Mouse (Mus musculus) hindbrain, postnatal 0 days (tissue): ENCODE results near the gene Slc16a1. TPM values are rescaled to one million over a fixed set of nuclear protein-coding genes. Genes with fewer than 3 reads are reported as not detected.

Experiments used
- ATAC-seq: fragments of 200-750 bp; cut with Nextera tagmentation; 2 replicates; pipeline ENCODE4 v1.8.0; 2017; ENCODE audit warnings: mild to moderate bottlenecking, moderate TSS enrichment, moderate library complexity
- DNase-seq: peaks from one replicate; pipeline ENCODE4 v3.0.0-alpha.2; 2015; ENCODE audit warnings: low spot score
- H3K27ac ChIP-seq: fragments of 300-500 bp; sonication (generic); 2 replicates; pipeline ENCODE4 v1.5.1; 2014; ENCODE audit warnings: mild to moderate bottlenecking
- H3K27me3 ChIP-seq: fragments of 300-500 bp; sonication (generic); 2 replicates; pipeline ENCODE4 v1.6.1; 2014; ENCODE audit warnings: low read length, mixed read lengths; ENCODE audit not compliant: insufficient read depth
- H3K36me3 ChIP-seq: fragments of 300-500 bp; sonication (generic); 2 replicates; pipeline ENCODE4 v1.6.1; 2014; ENCODE audit warnings: low read length, mixed read lengths; ENCODE audit not compliant: insufficient read depth
- H3K4me1 ChIP-seq: fragments of 300-500 bp; sonication (generic); 2 replicates; pipeline ENCODE4 v1.6.1; 2014; ENCODE audit warnings: antibody characterized with exemption, low read length, mixed read lengths; ENCODE audit not compliant: insufficient read depth
- H3K4me2 ChIP-seq: fragments of 300-500 bp; sonication (generic); 2 replicates; pipeline ENCODE4 v1.6.1; 2014; ENCODE audit warnings: low read depth, mild to moderate bottlenecking, low read length, moderate library complexity, mixed read lengths
- H3K4me3 ChIP-seq: fragments of 300-500 bp; sonication (generic); 2 replicates; pipeline ENCODE4 v1.5.1; 2014; ENCODE audit warnings: low read length
- H3K9ac ChIP-seq: fragments of 300-500 bp; sonication (generic); replicated peaks from 2 replicates; pipeline ENCODE4 v1.6.1; 2014; ENCODE audit warnings: mild to moderate bottlenecking, low read length, moderate library complexity, mixed read lengths
- H3K9me3 ChIP-seq: fragments of 300-500 bp; sonication (generic); 2 replicates; pipeline ENCODE4 v1.6.1; 2016; ENCODE audit warnings: low read length, mixed read lengths
- CTCF ChIP-seq: IDR thresholded peaks from 2 replicates; pipeline ENCODE4 v1.5.1; 2016; ENCODE audit warnings: antibody characterized with exemption, control low read depth, low read depth
- WGBS: fragments of 180-500 bp; shearing (Covaris S2); extraction: QIAGEN DNeasy Blood & Tissue Kit; methylation state at CpG from one replicate; pipeline ENCODE4 v1.1.7; 2014; 5-methylcytosine and 5-hydroxymethylcytosine counted together
- polyA plus RNA-seq: library from polyadenylated mRNA; unstranded; fragments of >200 nt; fragmentation: Nextera tagmentation; extraction: Ambion mirVana; gene quantifications from 2 replicates; pipeline ENCODE4 v1.2.1, GENCODE M21; 2015
- total RNA-seq: library from RNA; depleted of rRNA; stranded (reverse); fragments of >200 nt; gene quantifications from 2 replicates; pipeline ENCODE4 v1.2.3, GENCODE M21; 2014

Slc16a1 gene
- total and polyA plus RNA-seq, 2 experiments from 2014 or later: 22.6 to 43.4 TPM

- no peak for TF ChIP-seq CTCF
- 61% methylated on average over 1 of the region's 1 CpGs for WGBS
- ATAC-seq: no peak
These were observed 16.6 kb upstream of the Slc16a1 start for GRCm38 (mm10) chr3:104621841-104622240.

GRCm38 (mm10) chr3:104629810-104630209 lies 8.7 kb upstream of the Slc16a1 start:
- Histone ChIP-seq H3K4me2 (no peak overlapping the region), H3K27me3 (no peaks in the 10 kb centered on the region), H3K36me3 (no peaks in the 10 kb centered on the region), H3K4me3 (no peak overlapping the region), H3K27ac (no peak overlapping the region), H3K9ac (no peak overlapping the region), H3K9me3 (no peaks in the 10 kb centered on the region), H3K4me1 (no peaks in the 10 kb centered on the region)
- 17% methylated on average over 2 of the region's 2 CpGs for WGBS
- ATAC-seq (0 out of 2 replicates have a peak, but pooled peaks have one; percentile 38), DNase-seq (peak; percentile 9)
- TF ChIP-seq CTCF: no peak

More at GRCm38 (mm10) chr3:104621841-104622240, 16.6 kb upstream of the Slc16a1 start:
- no peak overlapping the region for H3K4me3 ChIP-seq
- no peaks in the 10 kb centered on the region for H3K36me3 ChIP-seq
- H3K27ac ChIP-seq: no peak overlapping the region
- H3K27me3 ChIP-seq: no peaks in the 10 kb centered on the region
- H3K4me1 ChIP-seq: no peaks in the 10 kb centered on the region
- no peaks in the 10 kb centered on the region for H3K9me3 ChIP-seq
- DNase-seq: no peak
- no peak overlapping the region for H3K4me2 ChIP-seq
- no peak overlapping the region for H3K9ac ChIP-seq

GRCm38 (mm10) chr3:104630941-104631340 lies 7.5 kb upstream of the Slc16a1 start:
- no peak overlapping the region for H3K4me3 ChIP-seq
- no peak overlapping the region for H3K4me2 ChIP-seq
- H3K4me1 ChIP-seq: no peaks in the 10 kb centered on the region
- no peak overlapping the region for H3K27ac ChIP-seq
- no peaks in the 10 kb centered on the region for H3K27me3 ChIP-seq
- H3K9ac ChIP-seq: no peak overlapping the region
- DNase-seq: no peak
- H3K36me3 ChIP-seq: no peaks in the 10 kb centered on the region
- H3K9me3 ChIP-seq: no peaks in the 10 kb centered on the region
- no peak for ATAC-seq
- TF ChIP-seq CTCF: no peak
- WGBS: 96% methylated on average over 2 of the region's 2 CpGs

- H3K4me1 ChIP-seq: no peaks in the 10 kb centered on the region
- no peak overlapping the region for H3K9ac ChIP-seq
- WGBS: 89% methylated on average over 4 of the region's 4 CpGs
- no peaks in the 10 kb centered on the region for H3K9me3 ChIP-seq
- H3K4me2 ChIP-seq: no peak overlapping the region
- DNase-seq (no peak), ATAC-seq (no peak)
- no peaks in the 10 kb centered on the region for H3K36me3 ChIP-seq
- H3K27me3 ChIP-seq: no peaks in the 10 kb centered on the region
- H3K4me3 ChIP-seq: no peak overlapping the region
- H3K27ac ChIP-seq: no peak overlapping the region
- TF ChIP-seq CTCF: no peak
These were observed 5.8 kb upstream of the Slc16a1 start for GRCm38 (mm10) chr3:104632560-104633162.

- H3K27me3 ChIP-seq: no peaks in the 10 kb centered on the region
- H3K4me2 ChIP-seq: no peak overlapping the region
- no peak for ATAC-seq
- no peak for TF ChIP-seq CTCF
- no peak overlapping the region for H3K4me3 ChIP-seq
- H3K9ac ChIP-seq: no peak overlapping the region
- H3K9me3 ChIP-seq: no peaks in the 10 kb centered on the region
- no peak overlapping the region for H3K27ac ChIP-seq
- peaks cover 3% of the 10 kb centered on the region; the same call in 1 of the 2 replicates for H3K4me1 ChIP-seq
- WGBS: 88% methylated on average over 2 of the region's 2 CpGs
- no peak for DNase-seq
- H3K36me3 ChIP-seq: no peaks in the 10 kb centered on the region
These were observed 2.0 kb upstream of the Slc16a1 start for GRCm38 (mm10) chr3:104636491-104636890.

- H3K27me3 ChIP-seq: no peaks in the 10 kb centered on the region
- no peak for TF ChIP-seq CTCF
- 14% methylated on average over 38 of the region's 38 CpGs for WGBS
These were observed 753 bp upstream of the Slc16a1 start for GRCm38 (mm10) chr3:104637427-104638402.

More at GRCm38 (mm10) chr3:104637427-104638402, 753 bp upstream of the Slc16a1 start:
- H3K27ac ChIP-seq: peak overlapping the region; percentile 78
- no peaks in the 10 kb centered on the region for H3K36me3 ChIP-seq
- peaks cover 3% of the 10 kb centered on the region; the same call in 1 of the 2 replicates for H3K4me1 ChIP-seq
- peak overlapping the region; percentile 86 for H3K9ac ChIP-seq
- peak overlapping the region; percentile 92 for H3K4me2 ChIP-seq
- DNase-seq (peak; percentile 25), ATAC-seq (peak; percentile 70)
- H3K4me3 ChIP-seq: peak overlapping the region; percentile 87
- H3K9me3 ChIP-seq: no peaks in the 10 kb centered on the region
